Mouse (Mus musculus) embryonic facial prominence, embryonic 15.5 days (tissue): ENCODE measurements around the gene Pklr. TPM values are rescaled to one million over a fixed set of nuclear protein-coding genes. Genes with fewer than 3 reads are reported as not detected.

Source experiments
- ATAC-seq: fragments of 200-750 bp; cut with Nextera tagmentation; 2 replicates; pipeline ENCODE4 v1.8.0; 2017; ENCODE audit warnings: low read depth, moderate TSS enrichment; ENCODE audit not compliant: insufficient number of reproducible peaks, low FRiP score, low TSS enrichment
- H3K27ac ChIP-seq: fragments of 300-500 bp; sonication (generic); replicated peaks from 2 replicates; pipeline ENCODE4 v1.5.1; 2015; ENCODE audit warnings: mild to moderate bottlenecking, inconsistent platforms
- H3K27me3 ChIP-seq: fragments of 300-500 bp; sonication (generic); 2 replicates; pipeline ENCODE4 v1.6.1; 2015; ENCODE audit warnings: inconsistent platforms
- H3K36me3 ChIP-seq: fragments of 300-500 bp; sonication (generic); 2 replicates; pipeline ENCODE4 v1.6.1; 2015; ENCODE audit warnings: mild to moderate bottlenecking, inconsistent platforms
- H3K4me1 ChIP-seq: fragments of 300-500 bp; sonication (generic); 2 replicates; pipeline ENCODE4 v1.6.1; 2015; ENCODE audit warnings: inconsistent platforms
- H3K4me2 ChIP-seq: fragments of 300-500 bp; sonication (generic); replicated peaks from 2 replicates; pipeline ENCODE4 v1.6.1; 2015; ENCODE audit warnings: mild to moderate bottlenecking, inconsistent platforms
- H3K4me3 ChIP-seq: fragments of 300-500 bp; sonication (generic); replicated peaks from 2 replicates; pipeline ENCODE4 v1.5.1; 2015; ENCODE audit warnings: mild to moderate bottlenecking, inconsistent platforms
- H3K9ac ChIP-seq: fragments of 300-500 bp; sonication (generic); 2 replicates; pipeline ENCODE4 v1.6.1; 2015; ENCODE audit warnings: inconsistent platforms
- H3K9me3 ChIP-seq: fragments of 300-500 bp; sonication (generic); replicated peaks from 2 replicates; pipeline ENCODE4 v1.6.1; 2016; ENCODE audit warnings: inconsistent platforms
- WGBS: fragments of 180-500 bp; shearing (Covaris S2); methylation state at CpG from one replicate; pipeline ENCODE4 v1.1.7; 2015; 5-methylcytosine and 5-hydroxymethylcytosine counted together
- polyA plus RNA-seq: library from polyadenylated mRNA; unstranded; fragments of >200 nt; fragmentation: Nextera tagmentation; extraction: Ambion mirVana; gene quantifications from 2 replicates; pipeline ENCODE4 v1.2.1, GENCODE M21; 2015

Gene Pklr
- polyA plus RNA-seq, 1 experiment from 2014 or later: 0.15 TPM

DNA sequence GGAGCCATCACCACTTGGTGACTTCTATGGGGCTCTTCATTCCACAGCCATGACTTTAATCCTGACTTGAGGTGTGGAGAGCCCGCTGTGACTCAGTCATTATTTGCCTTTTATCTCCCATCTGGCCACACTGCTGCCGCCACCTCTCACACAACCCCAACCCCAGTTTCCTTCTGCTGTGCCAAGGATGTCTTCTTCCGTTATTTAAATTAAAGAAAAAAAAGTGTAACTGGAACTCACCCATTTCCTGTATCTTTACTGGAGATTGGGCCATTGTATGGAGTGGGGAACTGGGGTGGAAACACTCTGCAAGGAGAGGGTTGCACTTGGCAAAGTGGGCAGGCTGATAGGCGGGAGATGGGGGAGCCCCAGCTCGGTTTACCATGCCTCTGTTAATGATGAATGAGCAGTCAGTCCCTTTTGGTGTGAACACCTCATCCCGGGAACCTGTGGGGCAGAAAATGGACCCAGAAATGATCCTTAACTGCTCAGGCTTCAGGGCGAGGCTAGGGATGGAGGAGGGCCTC is 46.7 kb downstream of the Pklr start:
- Histone ChIP-seq H3K4me3 (peak overlapping the region; percentile 69), H3K4me1 (peaks cover 44% of the 10 kb centered on the region), H3K27ac (peak overlapping the region; percentile 89; the same call in 1 of the 2 replicates), H3K9me3 (no peaks in the 10 kb centered on the region), H3K4me2 (peak overlapping the region; percentile 92), H3K36me3 (peaks cover 38% of the 10 kb centered on the region), H3K9ac (no peak overlapping the region), H3K27me3 (no peaks in the 10 kb centered on the region)
- 55% methylated on average over 7 of the region's 7 CpGs for WGBS
- ATAC-seq: no peak

DNA sequence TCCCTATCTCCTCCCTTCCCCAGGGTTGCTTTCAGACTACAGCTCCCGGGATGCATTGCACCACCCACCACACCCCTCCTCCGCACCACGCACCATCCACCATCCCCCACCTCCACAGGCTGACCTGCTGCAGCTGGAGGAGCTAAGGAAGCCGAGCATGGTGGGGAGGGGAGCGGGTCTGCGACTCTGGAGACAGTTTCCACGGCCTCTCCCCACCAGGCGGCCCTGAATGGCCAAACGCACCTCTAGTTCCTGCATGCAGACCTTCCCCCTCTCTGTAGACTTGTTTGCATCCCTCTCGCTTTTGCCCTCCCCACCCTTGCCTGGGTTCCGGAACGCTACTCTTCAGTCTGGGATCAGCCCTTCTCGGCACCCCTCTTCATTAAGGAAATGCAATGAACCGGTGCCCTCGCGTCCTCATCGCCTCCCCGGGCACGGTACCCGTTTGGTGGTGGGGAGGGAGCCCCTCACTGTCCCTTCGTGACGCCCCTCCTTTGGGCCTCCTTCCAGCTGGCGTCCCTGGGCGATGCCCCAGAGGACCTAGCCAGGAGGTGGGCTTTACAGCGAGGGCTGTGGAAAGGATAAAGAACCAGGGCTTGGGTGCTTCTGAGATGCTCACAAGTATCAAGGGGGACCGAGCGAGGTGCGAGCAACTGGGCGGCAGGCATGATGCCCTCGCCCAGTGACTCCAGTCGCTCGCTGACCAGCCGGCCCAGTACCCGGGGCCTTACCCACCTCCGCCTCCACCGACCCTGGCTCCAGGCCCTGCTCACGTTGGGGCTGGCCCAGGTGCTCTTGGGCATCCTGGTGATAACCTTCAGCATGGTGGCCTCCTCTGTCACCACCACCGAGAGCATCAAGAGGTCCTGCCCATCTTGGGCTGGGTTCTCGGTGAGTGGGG is 47.4 kb downstream of the Pklr start, which contains the start of gene Fam189b:
TSS of gene Fam189b (plus strand) at position 86 of the 901 bp plus-strand sequence.
- H3K27ac ChIP-seq: peak within 1 kb of the TSS; percentile 89
- H3K36me3 ChIP-seq: peaks cover 45% of the 10 kb centered on the region
- H3K4me1 ChIP-seq: peaks cover 41% of the 10 kb centered on the region
- H3K27me3 ChIP-seq: no peaks in the 10 kb centered on the region
- H3K4me3 ChIP-seq: peak within 1 kb of the TSS; percentile 69
- WGBS: 5% methylated on average over 39 of the region's 39 CpGs
- peak within 1 kb of the TSS; percentile 92 for H3K4me2 ChIP-seq
- peak within 1 kb of the TSS; percentile 65 for H3K9ac ChIP-seq
- H3K9me3 ChIP-seq: no peaks in the 10 kb centered on the region
- ATAC-seq: peak; percentile 93

DNA sequence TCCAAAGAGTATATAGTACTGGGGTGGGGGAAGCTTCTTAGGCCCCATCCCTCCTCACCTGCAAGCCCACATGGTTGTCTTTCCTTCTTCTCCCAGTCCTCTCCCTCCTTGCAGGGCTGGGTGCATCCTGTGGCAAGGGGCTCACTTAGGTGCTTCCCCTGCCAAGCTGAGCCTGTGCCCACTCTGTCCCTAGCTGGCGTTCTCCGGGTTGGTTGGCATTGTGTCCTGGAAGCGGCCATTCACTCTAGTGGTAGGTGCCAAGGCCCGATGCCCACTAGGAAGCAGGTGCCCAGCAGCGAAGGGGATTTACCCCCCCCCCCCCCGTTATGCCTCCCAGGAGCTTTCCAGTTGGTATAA is 48.0 kb downstream of the Pklr start:
- peaks cover 50% of the 10 kb centered on the region for H3K36me3 ChIP-seq
- no peak for ATAC-seq
- H3K9ac ChIP-seq: peak overlapping the region; percentile 65
- peak overlapping the region; percentile 69 for H3K4me3 ChIP-seq
- no peaks in the 10 kb centered on the region for H3K9me3 ChIP-seq
- peak overlapping the region; percentile 92 for H3K4me2 ChIP-seq
- no peaks in the 10 kb centered on the region for H3K27me3 ChIP-seq
- H3K4me1 ChIP-seq: peaks cover 35% of the 10 kb centered on the region
- H3K27ac ChIP-seq: no peak overlapping the region
- 73% methylated on average over 6 of the region's 6 CpGs for WGBS

DNA sequence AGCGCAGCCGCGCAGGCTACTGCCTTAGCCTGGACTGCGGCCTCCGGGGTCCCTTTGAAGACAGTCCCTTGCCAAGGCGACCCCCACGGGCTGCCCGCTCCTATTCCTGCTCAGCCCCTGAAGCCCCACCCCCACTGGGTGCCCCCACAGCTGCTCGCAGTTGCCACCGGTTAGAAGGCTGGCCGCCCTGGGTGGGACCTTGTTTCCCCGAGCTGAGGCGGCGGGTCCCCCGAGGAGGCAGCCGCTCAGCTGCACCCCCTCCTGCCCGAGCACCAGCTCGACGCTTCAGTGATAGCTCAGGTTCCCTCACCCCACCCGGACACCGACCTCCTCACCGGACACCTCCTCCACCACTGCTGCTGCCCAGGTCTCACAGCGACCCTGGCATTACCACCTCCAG is 51.3 kb downstream of the Pklr start:
- ATAC-seq: no peak
- Histone ChIP-seq H3K4me3 (no peak overlapping the region), H3K27me3 (no peaks in the 10 kb centered on the region), H3K9me3 (no peaks in the 10 kb centered on the region), H3K36me3 (peaks cover 20% of the 10 kb centered on the region), H3K27ac (no peak overlapping the region), H3K4me1 (peaks cover 31% of the 10 kb centered on the region), H3K9ac (no peak overlapping the region), H3K4me2 (no peak overlapping the region)
- WGBS: 38% methylated on average over 23 of the region's 23 CpGs

DNA sequence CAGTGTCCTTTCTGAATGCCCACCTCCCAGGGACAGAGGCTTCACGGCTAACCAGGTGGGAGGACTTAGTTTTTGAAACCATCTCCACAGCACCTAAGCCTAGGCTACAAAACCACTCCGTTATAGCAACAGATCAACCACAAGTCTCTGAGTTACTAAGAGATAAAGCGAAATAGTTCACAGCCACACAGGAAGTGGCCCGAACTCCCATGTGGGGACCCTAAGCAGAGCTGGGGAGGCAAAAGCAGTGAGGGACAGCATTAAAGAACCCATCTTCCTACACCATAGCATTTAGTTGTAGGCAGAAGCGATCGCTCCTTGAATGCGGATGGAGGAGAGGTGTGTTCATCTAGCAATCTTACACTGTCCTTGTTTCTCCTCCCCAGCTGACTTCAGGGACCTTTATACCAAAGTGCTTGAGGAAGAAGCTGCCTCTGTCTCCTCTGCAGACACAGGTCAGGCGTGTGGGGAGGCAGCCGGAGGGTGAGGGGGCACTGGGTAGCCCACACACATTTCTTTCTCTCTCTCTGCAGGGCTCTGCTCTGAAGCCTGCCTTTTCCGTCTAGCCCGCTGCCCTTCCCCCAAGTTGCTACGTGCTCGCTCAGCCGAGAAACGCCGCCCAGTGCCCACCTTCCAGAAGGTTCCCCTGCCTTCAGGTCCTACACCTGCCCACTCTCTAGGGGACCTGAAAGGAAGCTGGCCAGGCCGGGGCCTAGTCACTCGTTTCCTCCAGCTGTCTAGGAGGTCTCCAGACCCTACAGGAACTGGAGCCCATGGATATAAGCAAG is 51.9 kb downstream of the Pklr start:
- no peak for ATAC-seq
- Histone ChIP-seq H3K9ac (no peak overlapping the region), H3K4me1 (peaks cover 28% of the 10 kb centered on the region), H3K36me3 (peaks cover 16% of the 10 kb centered on the region), H3K4me2 (no peak overlapping the region), H3K9me3 (no peaks in the 10 kb centered on the region), H3K27me3 (no peaks in the 10 kb centered on the region), H3K4me3 (no peak overlapping the region), H3K27ac (no peak overlapping the region)
- WGBS: 71% methylated on average over 18 of the region's 18 CpGs

DNA sequence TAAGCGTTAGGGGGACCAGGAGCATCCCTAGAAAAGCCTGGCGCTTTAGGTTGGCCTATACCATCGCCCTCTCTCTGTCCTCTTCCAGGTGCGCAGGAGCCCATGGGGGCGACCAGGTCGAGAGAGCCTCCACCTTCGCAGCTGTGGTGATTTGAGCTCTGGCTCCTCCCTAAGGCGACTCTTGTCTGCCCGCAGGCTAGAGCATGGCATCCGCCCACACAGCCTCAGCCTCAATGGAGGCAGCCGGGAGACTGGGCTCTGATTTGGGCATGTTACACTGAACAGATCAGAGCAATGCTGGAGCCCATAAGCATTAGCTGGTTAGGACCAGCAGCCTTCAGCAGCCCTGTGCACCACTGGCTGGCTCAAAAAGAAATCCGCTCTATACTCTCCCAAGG is 52.5 kb downstream of the Pklr start:
- ATAC-seq: no peak
- Histone ChIP-seq H3K27ac (no peak overlapping the region), H3K4me1 (peaks cover 26% of the 10 kb centered on the region), H3K36me3 (peaks cover 16% of the 10 kb centered on the region), H3K4me2 (no peak overlapping the region), H3K4me3 (no peak overlapping the region), H3K27me3 (no peaks in the 10 kb centered on the region), H3K9ac (no peak overlapping the region), H3K9me3 (no peaks in the 10 kb centered on the region)
- 58% methylated on average over 12 of the region's 12 CpGs for WGBS

DNA sequence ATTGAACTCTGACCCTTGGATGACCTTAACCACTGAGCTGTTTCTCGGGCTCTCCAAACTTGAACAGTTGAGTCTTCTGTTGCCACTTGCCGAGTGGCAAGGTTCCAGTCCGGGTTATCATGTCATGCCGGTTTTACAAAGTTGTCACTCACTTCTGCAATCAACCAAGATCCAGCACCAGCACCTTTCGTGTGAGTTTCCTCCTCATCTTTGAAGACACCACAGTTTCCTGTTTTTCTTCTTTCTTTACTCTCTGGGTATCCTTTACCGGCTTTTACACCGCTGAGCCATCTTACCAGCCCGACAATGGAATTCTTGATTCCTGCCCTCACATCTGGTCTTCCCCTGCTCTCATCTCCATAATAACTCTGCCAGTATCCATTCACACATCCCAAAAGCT is 54.5 kb downstream of the Pklr start:
- Histone ChIP-seq H3K4me2 (no peak overlapping the region), H3K4me1 (peaks cover 8% of the 10 kb centered on the region), H3K9me3 (no peaks in the 10 kb centered on the region), H3K27ac (no peak overlapping the region), H3K9ac (no peak overlapping the region), H3K27me3 (no peaks in the 10 kb centered on the region), H3K4me3 (no peak overlapping the region), H3K36me3 (peaks cover 16% of the 10 kb centered on the region)
- WGBS: 77% methylated on average over 8 of the region's 8 CpGs
- ATAC-seq: no peak

DNA sequence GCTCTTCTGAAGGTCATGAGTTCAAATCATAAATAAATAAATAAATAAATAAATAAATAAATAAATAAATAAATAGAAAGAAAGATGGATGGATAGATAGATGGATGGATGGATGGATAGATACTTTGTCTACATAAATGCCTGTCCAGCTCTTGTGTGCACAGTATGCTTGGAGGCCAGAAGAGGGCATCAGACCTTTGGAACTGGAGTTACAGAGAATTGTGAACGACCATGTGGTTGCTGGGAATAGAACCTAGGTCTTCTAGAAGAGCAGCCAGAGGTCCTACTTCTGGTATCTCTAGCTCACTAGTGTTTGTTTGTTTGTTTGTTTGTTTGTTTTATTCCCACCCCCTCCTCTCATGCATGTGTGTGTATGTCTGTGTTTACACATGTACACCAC is 57.4 kb downstream of the Pklr start:
- Histone ChIP-seq H3K9ac (no peak overlapping the region), H3K4me3 (no peak overlapping the region), H3K27ac (no peak overlapping the region), H3K36me3 (peaks cover 7% of the 10 kb centered on the region), H3K4me1 (peaks cover 13% of the 10 kb centered on the region), H3K4me2 (no peak overlapping the region), H3K9me3 (no peaks in the 10 kb centered on the region), H3K27me3 (no peaks in the 10 kb centered on the region)
- no peak for ATAC-seq
- 59% methylated on average over 1 of the region's 1 CpGs for WGBS

DNA sequence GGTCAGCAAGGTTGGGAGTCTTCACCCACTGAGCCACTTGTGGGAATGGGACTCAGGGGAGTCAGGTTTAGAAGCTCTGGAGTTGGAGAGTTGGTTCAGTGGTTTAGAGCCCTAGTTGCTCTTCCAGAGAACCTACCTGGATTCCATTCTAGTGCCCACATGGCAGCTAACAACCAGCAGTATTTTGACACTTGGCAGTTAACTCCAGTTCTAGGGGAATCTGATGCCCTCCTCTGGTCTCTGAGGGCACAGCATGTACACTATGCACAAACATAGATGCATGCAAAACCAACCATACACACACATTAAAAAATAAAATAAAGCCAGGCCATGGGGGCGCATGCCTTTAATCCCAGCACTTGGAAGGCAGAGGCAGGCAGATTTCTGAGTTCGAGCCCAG is 57.9 kb downstream of the Pklr start:
- no peak for ATAC-seq
- Histone ChIP-seq H3K36me3 (peaks cover 2% of the 10 kb centered on the region; the same call in 1 of the 2 replicates), H3K4me3 (no peak overlapping the region), H3K4me2 (no peak overlapping the region), H3K27ac (no peak overlapping the region), H3K27me3 (no peaks in the 10 kb centered on the region), H3K9me3 (no peaks in the 10 kb centered on the region), H3K4me1 (peaks cover 13% of the 10 kb centered on the region), H3K9ac (no peak overlapping the region)
- WGBS: 89% methylated on average over 2 of the region's 2 CpGs
